Mouse (Mus musculus) small intestine, adult 2 months (tissue): ENCODE data around the gene Stxbp3. TPM values are rescaled to one million over a fixed set of nuclear protein-coding genes. Genes with fewer than 3 reads are reported as not detected.
"Not testable (repeated sequence)": the region's sequence is repeated elsewhere in the genome, so short reads cannot be mapped to it uniquely, and the experiment has no call there.

ENCODE experiments used
- H3K27ac ChIP-seq: fragments of 200-500 bp; 2 replicates; pipeline ENCODE4 v1.5.1; 2012; ENCODE audit warnings: low read depth, low read length, control low read depth, inconsistent platforms; ENCODE audit not compliant: insufficient read depth
- H3K27me3 ChIP-seq: fragments of 200-500 bp; 2 replicates; pipeline ENCODE4 v1.6.1; 2012; ENCODE audit warnings: mild to moderate bottlenecking, moderate library complexity, low read length, inconsistent platforms; ENCODE audit not compliant: control insufficient read depth, insufficient read depth
- H3K36me3 ChIP-seq: fragments of 200-500 bp; 2 replicates; pipeline ENCODE4 v1.6.1; 2012; ENCODE audit warnings: mild to moderate bottlenecking, low read length, control low read depth, inconsistent platforms; ENCODE audit not compliant: control insufficient read depth, insufficient read depth
- H3K4me1 ChIP-seq: fragments of 200-500 bp; 2 replicates; pipeline ENCODE4 v1.6.1; 2012; ENCODE audit warnings: low read length, inconsistent platforms, mixed read lengths; ENCODE audit not compliant: control insufficient read depth, insufficient read depth, insufficient read length
- H3K4me3 ChIP-seq: fragments of 200-500 bp; 2 replicates; pipeline ENCODE4 v1.5.1; 2012; ENCODE audit warnings: low read depth, mild to moderate bottlenecking, control low read depth, inconsistent platforms, low read length, moderate library complexity
- CTCF ChIP-seq: fragments of 200-500 bp; IDR thresholded peaks from 2 replicates; pipeline ENCODE4 v1.5.1; 2012; ENCODE audit warnings: low read depth, mild to moderate bottlenecking, control low read depth, inconsistent platforms, low read length, moderate library complexity, mixed read lengths; ENCODE audit not compliant: insufficient replicate concordance, insufficient read length; ENCODE audit errors: extremely low read depth
- POLR2A ChIP-seq: fragments of 200-500 bp; IDR thresholded peaks from 2 replicates; pipeline ENCODE4 v1.6.1; 2012; ENCODE audit warnings: low read depth, mild to moderate bottlenecking, control low read depth, inconsistent platforms, low read length, moderate library complexity
- WGBS: fragments of 180-500 bp; shearing (Covaris S2); methylation state at CpG from one replicate; pipeline ENCODE4 v1.1.7; 2018; 5-methylcytosine and 5-hydroxymethylcytosine counted together
- polyA plus RNA-seq: library from polyadenylated mRNA; depleted of rRNA; stranded (reverse); fragments of >200 nt; gene quantifications from 2 replicates; pipeline ENCODE4 v1.2.3, GENCODE M21; 2012

Stxbp3 gene
- polyA plus RNA-seq, 1 experiment = 4.5 TPM

- no peaks in the 10 kb centered on the region for H3K27me3 ChIP-seq
- WGBS = 90% methylated on average over 2 of the region's 2 CpGs
- no peaks in the 10 kb centered on the region for H3K36me3 ChIP-seq
- TF ChIP-seq POLR2A (no peak), CTCF (no peak)
- H3K27ac ChIP-seq = no peak overlapping the region
- no peak overlapping the region for H3K4me3 ChIP-seq
- H3K4me1 ChIP-seq = peaks cover 8% of the 10 kb centered on the region; the same call in 1 of the 2 replicates
Observed at GRCm38 (mm10) chr3:108883067-108883466, 42.7 kb upstream of the Stxbp3 start.

GRCm38 (mm10) chr3:108881873-108882272 is 41.5 kb upstream of the Stxbp3 start:
- not testable (repeated sequence) for H3K27ac ChIP-seq, H3K4me1 ChIP-seq
- 62% methylated on average over 4 of the region's 4 CpGs for WGBS

GRCm38 (mm10) chr3:108880544-108881507 is 40.5 kb upstream of the Stxbp3 start:
- TF ChIP-seq POLR2A (no peak), CTCF (no peak)
- Histone ChIP-seq H3K4me3 (no peak overlapping the region), H3K4me1 (peaks cover 5% of the 10 kb centered on the region; the same call in 1 of the 2 replicates), H3K27me3 (no peaks in the 10 kb centered on the region), H3K36me3 (no peaks in the 10 kb centered on the region), H3K27ac (peak overlapping the region; percentile 43)
- WGBS = 65% methylated on average over 28 of the region's 28 CpGs

More at GRCm38 (mm10) chr3:108881873-108882272, 41.5 kb upstream of the Stxbp3 start:
- H3K27me3 ChIP-seq, H3K36me3 ChIP-seq, H3K4me3 ChIP-seq: not testable (repeated sequence)

GRCm38 (mm10) chr3:108879836-108880435 is 39.6 kb upstream of the Stxbp3 start:
- no peaks in the 10 kb centered on the region for H3K27me3 ChIP-seq
- peaks cover 5% of the 10 kb centered on the region; the same call in 1 of the 2 replicates for H3K4me1 ChIP-seq
- H3K27ac ChIP-seq = peak overlapping the region; percentile 43; the same call in 1 of the 2 replicates
- TF ChIP-seq CTCF (no peak), POLR2A (no peak)
- H3K4me3 ChIP-seq = no peak overlapping the region
- H3K36me3 ChIP-seq = no peaks in the 10 kb centered on the region
- 62% methylated on average over 5 of the region's 5 CpGs for WGBS

GRCm38 (mm10) chr3:108879129-108879528 is 38.8 kb upstream of the Stxbp3 start:
- H3K4me1 ChIP-seq = peaks cover 5% of the 10 kb centered on the region; the same call in 1 of the 2 replicates
- WGBS = 62% methylated on average over 2 of the region's 2 CpGs
- H3K27me3 ChIP-seq = no peaks in the 10 kb centered on the region
- H3K36me3 ChIP-seq = no peaks in the 10 kb centered on the region
- TF ChIP-seq POLR2A (no peak), CTCF (no peak)
- H3K27ac ChIP-seq = no peak overlapping the region
- no peak overlapping the region for H3K4me3 ChIP-seq

GRCm38 (mm10) chr3:108870631-108871030 is 30.3 kb upstream of the Stxbp3 start:
- 77% methylated on average over 6 of the region's 6 CpGs for WGBS
- Histone ChIP-seq H3K27ac (no peak overlapping the region), H3K4me1 (no peaks in the 10 kb centered on the region), H3K36me3 (no peaks in the 10 kb centered on the region), H3K27me3 (no peaks in the 10 kb centered on the region), H3K4me3 (no peak overlapping the region)
- TF ChIP-seq POLR2A (no peak), CTCF (no peak)

GRCm38 (mm10) chr3:108867449-108867848 is 27.1 kb upstream of the Stxbp3 start:
- Histone ChIP-seq H3K27me3 (no peaks in the 10 kb centered on the region), H3K4me1 (no peaks in the 10 kb centered on the region), H3K27ac (no peak overlapping the region), H3K36me3 (no peaks in the 10 kb centered on the region), H3K4me3 (no peak overlapping the region)
- WGBS = 90% methylated on average over 3 of the region's 3 CpGs
- no peak for TF ChIP-seq POLR2A
- no peak for TF ChIP-seq CTCF
